Mouse (Mus musculus) stomach, embryonic 16.5 days (tissue): Measurements from ENCODE around the gene Tenm4. TPM values are rescaled to one million over a fixed set of nuclear protein-coding genes. Genes with fewer than 3 reads are reported as not detected.
A peak's percentile ranks its signal among the peaks of the same experiment; 100 is the strongest.

Source experiments
- ATAC-seq: fragments of 200-750 bp; cut with Nextera tagmentation; 2 replicates; pipeline ENCODE4 v1.8.0; 2017; ENCODE audit warnings: moderate number of reproducible peaks, moderate TSS enrichment; ENCODE audit not compliant: insufficient read depth, low FRiP score
- H3K27ac ChIP-seq: fragments of 300-500 bp; sonication (generic); 2 replicates; pipeline ENCODE4 v1.5.1; 2014; ENCODE audit warnings: low read length
- H3K27me3 ChIP-seq: fragments of 300-500 bp; sonication (generic); 2 replicates; pipeline ENCODE4 v1.6.1; 2014; ENCODE audit warnings: low read length, control low read depth, mixed read lengths; ENCODE audit not compliant: control insufficient read depth, insufficient read depth
- H3K36me3 ChIP-seq: fragments of 300-500 bp; sonication (generic); 2 replicates; pipeline ENCODE4 v1.6.1; 2014; ENCODE audit warnings: low read length; ENCODE audit not compliant: control insufficient read depth, insufficient read depth
- H3K4me1 ChIP-seq: fragments of 300-500 bp; sonication (generic); 2 replicates; pipeline ENCODE4 v1.6.1; 2014; ENCODE audit warnings: low read length, control low read depth, mixed read lengths; ENCODE audit not compliant: control insufficient read depth, insufficient read depth
- H3K4me2 ChIP-seq: fragments of 300-500 bp; sonication (generic); 2 replicates; pipeline ENCODE4 v1.6.1; 2014; ENCODE audit warnings: low read depth, low read length, mixed read lengths
- H3K4me3 ChIP-seq: fragments of 300-500 bp; sonication (generic); replicated peaks from 2 replicates; pipeline ENCODE4 v1.5.1; 2014; ENCODE audit warnings: mild to moderate bottlenecking, low read length
- H3K9ac ChIP-seq: fragments of 300-500 bp; sonication (generic); 2 replicates; pipeline ENCODE4 v1.6.1; 2014; ENCODE audit warnings: low read length
- H3K9me3 ChIP-seq: fragments of 300-500 bp; sonication (generic); replicated peaks from 2 replicates; pipeline ENCODE4 v1.6.1; 2016; ENCODE audit warnings: low read length, control low read depth; ENCODE audit not compliant: control insufficient read depth
- WGBS: fragments of 180-500 bp; shearing (Covaris S2); extraction: QIAGEN DNeasy Blood & Tissue Kit; methylation state at CpG from one replicate; pipeline ENCODE4 v1.1.7; 2014; 5-methylcytosine and 5-hydroxymethylcytosine counted together
- polyA plus RNA-seq: library from polyadenylated mRNA; unstranded; fragments of >200 nt; fragmentation: Nextera tagmentation; extraction: Ambion mirVana; gene quantifications from 2 replicates; pipeline ENCODE4 v1.2.1, GENCODE M21; 2015

The Tenm4 gene
- polyA plus RNA-seq, 1 experiment from 2014 or later = 22.7 TPM

DNA sequence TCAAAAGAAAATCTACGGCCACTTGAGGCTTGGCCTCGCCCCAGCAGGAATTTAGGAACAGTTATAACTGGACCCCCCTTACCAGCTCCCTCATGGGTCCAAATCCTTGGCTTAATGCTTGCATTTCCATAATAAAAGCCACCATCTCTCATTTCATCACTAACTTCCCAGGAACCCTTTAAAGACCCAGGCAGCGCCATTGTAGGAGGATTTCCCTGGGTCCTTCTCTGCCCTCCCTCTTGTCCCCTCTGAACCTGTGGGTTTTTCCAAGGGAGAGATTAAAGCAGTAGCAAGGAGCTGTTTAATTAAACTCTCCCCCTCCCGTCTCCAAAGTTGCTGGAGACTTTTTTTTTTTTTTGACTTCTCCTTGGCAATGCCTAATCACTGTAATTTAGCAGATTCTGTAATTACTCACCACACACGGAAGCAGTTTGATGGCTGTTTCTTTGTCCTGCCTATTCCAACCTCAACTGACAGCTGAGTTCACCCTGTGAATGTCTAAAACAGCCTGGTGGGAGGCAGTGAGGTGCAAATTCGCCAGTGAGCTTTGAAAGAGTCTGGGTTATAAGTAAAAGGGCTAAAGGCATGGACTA is 501.4 kb downstream of the Tenm4 start:
- H3K36me3 ChIP-seq = no peaks in the 10 kb centered on the region
- WGBS = 35% methylated on average over 6 of the region's 6 CpGs
- H3K27ac ChIP-seq = no peak overlapping the region
- H3K9me3 ChIP-seq = no peaks in the 10 kb centered on the region
- no peaks in the 10 kb centered on the region for H3K27me3 ChIP-seq
- H3K4me2 ChIP-seq = no peak overlapping the region
- H3K4me3 ChIP-seq = no peak overlapping the region
- H3K4me1 ChIP-seq = peaks cover 5% of the 10 kb centered on the region
- no peak overlapping the region for H3K9ac ChIP-seq
- no peak for ATAC-seq

DNA sequence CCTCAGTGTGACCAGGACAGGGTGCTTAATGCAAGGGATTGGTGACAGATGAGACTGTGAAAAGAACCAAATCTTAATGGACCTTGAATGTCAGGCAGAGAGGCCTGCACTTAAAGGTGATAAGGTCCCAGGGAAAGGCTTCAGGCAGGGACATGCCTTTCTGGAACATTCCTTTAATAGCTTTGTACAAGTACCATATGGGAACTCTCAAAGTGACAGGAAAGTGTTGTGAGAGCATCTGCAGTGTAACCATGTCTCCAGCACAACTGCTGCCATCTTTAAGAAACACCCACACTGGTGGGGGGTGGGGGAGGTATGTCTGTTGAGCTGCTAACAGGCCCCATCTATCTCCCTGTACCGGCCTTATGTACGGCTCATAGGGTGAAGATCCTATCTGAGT is 506.0 kb downstream of the Tenm4 start:
- no peak; the same call in 1 of the 2 replicates for ATAC-seq
- H3K27me3 ChIP-seq = no peaks in the 10 kb centered on the region
- no peak overlapping the region for H3K4me3 ChIP-seq
- 53% methylated on average over 2 of the region's 2 CpGs for WGBS
- peaks cover 8% of the 10 kb centered on the region for H3K4me1 ChIP-seq
- no peaks in the 10 kb centered on the region for H3K9me3 ChIP-seq
- no peak overlapping the region; the same call in 1 of the 2 replicates for H3K27ac ChIP-seq
- no peak overlapping the region for H3K4me2 ChIP-seq
- H3K36me3 ChIP-seq = no peaks in the 10 kb centered on the region
- no peak overlapping the region for H3K9ac ChIP-seq

DNA sequence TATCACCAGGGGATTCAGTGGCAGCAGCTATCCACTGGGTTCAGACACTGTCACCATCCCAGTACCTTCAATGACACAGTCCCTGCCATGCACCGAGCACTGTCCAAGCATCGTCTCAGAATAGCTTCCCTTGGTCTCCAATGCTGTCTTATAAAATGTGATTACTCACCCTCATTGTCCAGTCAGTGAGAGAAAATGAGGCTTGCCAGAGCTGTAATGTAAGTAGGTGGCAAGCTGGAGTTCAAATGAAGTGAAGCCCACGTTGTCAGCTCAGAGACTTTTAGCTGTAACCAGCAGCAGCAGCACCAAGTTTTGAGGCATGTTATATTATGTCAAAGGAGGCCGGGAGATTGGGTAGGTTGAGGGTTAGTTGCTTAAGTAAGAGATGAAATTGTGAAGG is 507.2 kb downstream of the Tenm4 start:
- no peak for ATAC-seq
- no peak overlapping the region for H3K9ac ChIP-seq
- peaks cover 8% of the 10 kb centered on the region for H3K4me1 ChIP-seq
- H3K27me3 ChIP-seq = no peaks in the 10 kb centered on the region
- no peaks in the 10 kb centered on the region for H3K9me3 ChIP-seq
- H3K36me3 ChIP-seq = no peaks in the 10 kb centered on the region
- H3K27ac ChIP-seq = no peak overlapping the region
- H3K4me2 ChIP-seq = no peak overlapping the region
- WGBS = 86% methylated on average over 4 of the region's 4 CpGs
- no peak overlapping the region for H3K4me3 ChIP-seq

DNA sequence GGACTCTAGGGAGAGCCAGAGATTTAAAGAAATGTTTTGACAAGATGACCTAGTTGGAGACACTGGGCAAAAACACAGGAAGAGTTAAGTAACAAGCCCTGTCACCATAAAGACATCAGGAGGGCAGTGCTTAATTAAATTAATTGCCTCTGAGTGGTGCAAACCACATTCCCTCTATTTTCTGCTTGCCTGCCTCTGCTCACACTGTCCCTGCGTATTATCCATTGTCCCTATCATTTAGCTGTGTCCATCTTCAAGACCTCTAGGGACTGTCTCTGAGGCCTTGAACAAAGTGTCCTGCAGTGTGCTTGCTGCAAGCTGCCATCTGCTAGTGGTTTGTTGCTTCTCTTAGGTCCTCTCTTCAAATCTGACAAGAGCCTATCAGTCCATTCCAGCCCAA is 508.7 kb downstream of the Tenm4 start:
- no peaks in the 10 kb centered on the region for H3K27me3 ChIP-seq
- H3K9me3 ChIP-seq = no peaks in the 10 kb centered on the region
- H3K36me3 ChIP-seq = no peaks in the 10 kb centered on the region
- H3K4me2 ChIP-seq = no peak overlapping the region
- no peak overlapping the region for H3K9ac ChIP-seq
- WGBS = 85% methylated on average over 1 of the region's 1 CpGs
- H3K4me3 ChIP-seq = no peak overlapping the region
- H3K27ac ChIP-seq = no peak overlapping the region
- no peak for ATAC-seq
- peaks cover 8% of the 10 kb centered on the region for H3K4me1 ChIP-seq

DNA sequence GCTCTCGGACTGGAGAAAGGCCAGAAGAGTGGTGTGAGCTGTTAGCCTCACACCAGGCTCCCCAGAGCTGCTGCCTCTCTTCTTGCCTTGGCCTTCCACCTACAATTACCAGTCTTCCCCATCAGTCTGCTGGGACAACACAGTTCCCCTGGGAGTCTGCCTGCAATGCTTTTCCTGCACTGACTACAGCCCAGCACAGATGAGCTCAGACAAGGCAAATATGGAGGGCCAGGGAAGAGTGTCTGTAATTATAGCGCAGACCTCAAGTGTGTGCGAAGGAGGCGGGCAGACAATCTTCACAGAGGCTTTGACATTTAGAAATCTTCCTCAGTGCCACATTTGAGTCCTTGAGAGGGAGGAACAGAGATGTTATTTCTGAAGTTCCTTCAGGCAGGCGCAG is 509.4 kb downstream of the Tenm4 start:
- H3K4me1 ChIP-seq = peaks cover 8% of the 10 kb centered on the region
- H3K4me2 ChIP-seq = no peak overlapping the region
- H3K36me3 ChIP-seq = no peaks in the 10 kb centered on the region
- H3K27ac ChIP-seq = no peak overlapping the region
- no peaks in the 10 kb centered on the region for H3K27me3 ChIP-seq
- H3K4me3 ChIP-seq = no peak overlapping the region
- no peaks in the 10 kb centered on the region for H3K9me3 ChIP-seq
- WGBS = 90% methylated on average over 5 of the region's 5 CpGs
- ATAC-seq = no peak
- H3K9ac ChIP-seq = 0 out of 2 replicates have a peak overlapping the region, but pooled peaks have one; percentile 10

DNA sequence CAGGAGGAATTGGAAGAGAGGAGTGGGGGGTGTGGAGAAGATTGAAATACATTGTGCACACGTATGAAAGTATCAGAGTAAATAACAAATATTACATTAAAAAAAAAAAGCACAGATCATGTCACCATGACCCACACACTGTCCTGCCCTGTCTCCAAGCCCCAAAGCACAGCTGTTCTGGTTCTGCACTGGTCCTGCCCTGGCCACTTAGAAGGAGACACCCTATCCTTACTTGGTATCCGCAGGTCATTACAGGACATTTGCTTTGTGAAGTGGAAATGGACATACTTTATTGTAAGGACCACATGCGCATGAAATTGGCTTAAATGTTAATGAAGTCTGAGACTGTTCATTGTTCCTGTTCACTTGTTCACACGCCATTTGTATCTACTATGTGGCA is 510.8 kb downstream of the Tenm4 start:
- no peak for ATAC-seq
- 96% methylated on average over 4 of the region's 4 CpGs for WGBS

DNA sequence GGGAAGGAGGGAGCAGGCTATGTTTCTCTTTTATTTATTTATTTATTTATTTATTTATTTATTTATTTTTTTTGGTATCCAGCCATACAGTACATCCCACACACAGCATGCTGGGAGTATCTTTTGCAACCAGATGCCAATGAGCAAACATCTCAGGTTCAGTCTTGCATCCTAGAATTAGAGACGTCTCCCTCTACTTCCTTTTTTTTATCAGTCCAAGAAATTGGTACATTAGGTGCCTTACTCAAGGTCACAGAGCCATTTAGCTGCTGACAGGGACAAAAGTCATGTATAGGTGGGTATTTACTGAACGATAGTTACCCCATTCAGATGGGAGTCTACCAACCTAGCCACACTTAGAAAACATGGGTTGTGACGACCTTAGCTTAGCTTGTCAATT is 517.1 kb downstream of the Tenm4 start:
- no peak overlapping the region for H3K4me3 ChIP-seq
- H3K36me3 ChIP-seq = no peaks in the 10 kb centered on the region
- no peaks in the 10 kb centered on the region for H3K9me3 ChIP-seq
- ATAC-seq = no peak
- no peaks in the 10 kb centered on the region for H3K27me3 ChIP-seq
- H3K27ac ChIP-seq = no peak overlapping the region
- no peak overlapping the region for H3K4me2 ChIP-seq
- H3K4me1 ChIP-seq = no peaks in the 10 kb centered on the region
- no peak overlapping the region for H3K9ac ChIP-seq
- whole genome bisulfite sequencing = 80% methylated on average over 3 of the region's 3 CpGs

More for the DNA sequence above, 510.8 kb downstream of the Tenm4 start:
- Histone ChIP-seq H3K4me3 (no peak overlapping the region), H3K9ac (no peak overlapping the region), H3K4me2 (no peak overlapping the region), H3K27me3 (no peaks in the 10 kb centered on the region), H3K9me3 (no peaks in the 10 kb centered on the region), H3K36me3 (no peaks in the 10 kb centered on the region), H3K27ac (no peak overlapping the region), H3K4me1 (peaks cover 7% of the 10 kb centered on the region)

DNA sequence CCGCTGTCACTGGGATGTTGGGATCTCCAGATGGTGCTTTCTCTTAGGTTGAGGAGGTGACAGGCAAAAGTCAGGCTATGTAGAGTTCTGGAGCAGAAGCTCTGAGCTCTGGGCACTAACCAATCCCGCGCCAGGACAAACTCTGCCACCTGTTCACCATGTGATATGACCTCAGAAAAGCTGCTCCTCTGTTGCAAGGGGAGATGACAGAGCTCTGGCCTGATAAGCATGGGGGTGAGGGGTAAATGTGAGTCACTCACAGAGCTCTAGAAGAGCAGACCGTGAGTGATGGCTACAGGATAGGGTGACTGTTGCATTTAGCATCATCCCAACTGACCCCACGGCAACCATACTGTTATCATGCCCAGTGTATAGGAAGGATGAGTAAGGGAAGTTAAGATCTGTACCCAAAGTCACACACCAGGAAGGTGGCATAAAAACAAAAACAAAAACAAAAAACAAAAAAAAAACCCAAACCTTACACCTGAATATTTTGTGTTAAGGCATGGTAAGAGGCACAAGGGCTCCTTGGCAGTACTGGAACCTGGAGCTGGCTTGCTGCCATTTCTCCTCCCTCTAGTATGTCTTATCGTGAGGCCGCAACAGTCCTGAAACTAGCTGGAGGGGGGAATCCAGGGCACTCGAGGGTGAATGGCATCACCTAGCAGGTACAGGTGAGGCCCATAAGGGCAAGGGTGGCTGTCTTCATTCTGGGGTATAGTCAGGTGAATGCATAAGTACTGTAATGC is 530.2 kb downstream of the Tenm4 start:
- 78% methylated on average over 8 of the region's 8 CpGs for WGBS
- no peak overlapping the region for H3K27ac ChIP-seq
- H3K9me3 ChIP-seq = no peaks in the 10 kb centered on the region
- no peaks in the 10 kb centered on the region; the same call in 1 of the 2 replicates for H3K36me3 ChIP-seq
- no peak overlapping the region for H3K9ac ChIP-seq
- no peak overlapping the region for H3K4me2 ChIP-seq
- H3K4me3 ChIP-seq = no peak overlapping the region
- ATAC-seq = no peak
- H3K27me3 ChIP-seq = no peaks in the 10 kb centered on the region
- H3K4me1 ChIP-seq = no peaks in the 10 kb centered on the region

DNA sequence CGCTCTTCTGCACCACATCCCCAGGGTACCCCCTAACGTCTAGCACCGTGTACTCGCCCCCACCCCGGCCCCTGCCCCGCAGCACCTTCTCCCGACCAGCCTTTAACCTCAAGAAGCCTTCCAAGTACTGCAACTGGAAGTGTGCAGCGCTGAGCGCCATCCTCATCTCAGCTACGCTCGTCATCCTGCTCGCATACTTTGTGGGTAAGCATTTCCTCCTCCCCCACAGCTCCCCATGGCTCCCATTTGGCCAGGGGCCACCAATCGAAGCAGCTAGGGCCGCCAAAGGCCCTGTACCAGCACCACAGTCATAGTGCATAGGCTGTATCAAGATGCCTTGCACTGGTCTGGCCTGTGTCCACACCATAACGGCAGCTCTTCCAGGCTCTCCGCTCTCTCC is 532.9 kb downstream of the Tenm4 start:
- ATAC-seq = no peak
- Histone ChIP-seq H3K4me3 (no peak overlapping the region), H3K4me2 (no peak overlapping the region), H3K9ac (no peak overlapping the region), H3K27ac (no peak overlapping the region), H3K27me3 (no peaks in the 10 kb centered on the region), H3K36me3 (no peaks in the 10 kb centered on the region; the same call in 1 of the 2 replicates), H3K9me3 (no peaks in the 10 kb centered on the region), H3K4me1 (no peaks in the 10 kb centered on the region)
- WGBS = 80% methylated on average over 16 of the region's 16 CpGs
